Mouse (Mus musculus) left cerebral cortex, postnatal 25 days (tissue): Measurements from ENCODE around the gene Eps15l1. TPM values are rescaled to one million over a fixed set of nuclear protein-coding genes. Genes with fewer than 3 reads are reported as not detected.

Experiments
- DNase-seq, 2 experiments: peaks; one replicate each; pipeline ENCODE4 v3.0.0; 2022; ENCODE audit warnings: low spot score in 2 of 2, mixed read lengths in 1 of 2
- intact Hi-C: fragments of 180-260 bp; cut with DNase I; formaldehyde crosslinking; loops from one replicate; pipeline ENCODE4 v1.15.1; 2025
- total RNA-seq, 2 experiments: library from RNA; stranded (reverse); gene quantifications; 2 replicates each; pipeline ENCODE4 v1.2.3; 2021

Gene Eps15l1
- total RNA-seq, 2 experiments from 2014 or later, result 59.9 to 72.1 TPM

- intact Hi-C loops, result loop anchor here (1.0 kb wide), 1 partner anchor 38 kb away; no protein-coding TSS in a partner anchor
- DNase-seq, result no peak
Measured at GRCm38 (mm10) chr8:72324036-72324706, 97.1 kb downstream of the Eps15l1 start.

DNA sequence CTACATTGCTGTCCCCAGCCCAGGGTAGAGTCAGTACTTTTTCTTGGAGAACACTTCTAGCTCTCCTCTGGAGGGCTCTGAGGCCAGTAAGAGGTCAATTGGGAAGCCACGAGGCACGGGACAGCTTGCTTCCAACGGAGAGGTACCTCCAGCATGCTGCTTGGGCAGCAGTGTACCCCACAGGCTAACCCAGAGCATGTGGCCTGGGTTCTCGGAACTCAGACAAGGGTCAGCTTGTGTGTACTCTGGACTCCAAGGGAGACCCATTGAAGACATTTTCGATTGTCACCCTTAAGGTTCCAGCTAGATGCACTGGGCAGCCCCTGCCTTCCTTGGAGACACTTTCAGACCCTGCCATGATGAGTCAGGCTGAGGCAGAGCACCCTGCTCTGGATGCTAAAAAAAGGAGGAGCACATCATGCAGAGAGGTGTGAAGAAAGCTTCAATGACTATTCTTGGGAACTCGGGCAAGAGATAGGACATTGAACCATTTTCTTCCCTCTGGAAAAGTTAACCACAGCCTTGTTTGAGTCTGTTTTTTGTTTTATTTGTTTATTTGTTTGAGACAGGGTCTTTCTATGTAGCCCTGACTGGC is 98.0 kb downstream of the Eps15l1 start:
- peak in 1 of 2 experiments; percentile 67 for DNase-seq
- intact Hi-C loops, result no loop called here

- DNase-seq, result no peak
- intact Hi-C loops, result no loop called here
Measured at GRCm38 (mm10) chr8:72322471-72322889, 98.8 kb downstream of the Eps15l1 start.

- no peak for DNase-seq
- intact Hi-C loops, result no loop called here
Measured at GRCm38 (mm10) chr8:72321635-72322441, 99.4 kb downstream of the Eps15l1 start.

DNA sequence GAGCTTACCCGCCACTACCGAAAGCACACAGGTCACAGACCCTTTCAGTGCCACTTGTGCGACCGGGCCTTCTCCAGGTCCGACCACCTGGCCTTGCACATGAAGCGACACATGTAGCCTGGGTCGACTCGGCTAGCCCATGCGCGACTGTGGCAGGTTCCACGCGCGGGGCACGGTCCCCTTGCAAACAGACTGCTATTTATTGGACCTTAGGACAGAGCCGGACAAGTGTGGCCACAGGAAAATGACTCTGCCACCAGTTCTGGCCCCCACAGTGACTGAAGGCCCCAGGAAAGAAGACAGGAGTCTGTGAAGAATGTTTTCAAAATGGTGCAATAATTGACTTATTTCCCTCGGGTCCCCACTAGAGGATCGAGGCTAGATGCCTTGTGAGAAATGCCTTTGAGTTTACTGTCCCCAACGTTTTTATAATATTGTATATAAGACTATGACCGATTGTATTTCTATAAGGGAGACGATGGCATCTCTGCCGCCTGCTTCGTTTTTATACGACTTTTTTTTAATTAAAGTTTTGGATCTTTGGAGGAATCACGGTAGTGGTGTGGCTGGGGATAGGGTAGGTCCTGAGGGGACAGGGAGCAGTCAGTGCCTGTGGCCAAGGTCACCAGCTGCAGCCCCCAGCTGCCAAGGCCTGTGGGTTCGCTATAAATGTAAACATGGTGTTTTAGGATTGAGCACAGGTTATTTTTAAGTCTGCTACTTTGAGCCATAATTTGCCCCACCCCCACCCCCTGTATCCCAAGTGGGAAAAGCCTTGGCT is 100.3 kb downstream of the Eps15l1 start:
- intact Hi-C loops, result no loop called here

DNA sequence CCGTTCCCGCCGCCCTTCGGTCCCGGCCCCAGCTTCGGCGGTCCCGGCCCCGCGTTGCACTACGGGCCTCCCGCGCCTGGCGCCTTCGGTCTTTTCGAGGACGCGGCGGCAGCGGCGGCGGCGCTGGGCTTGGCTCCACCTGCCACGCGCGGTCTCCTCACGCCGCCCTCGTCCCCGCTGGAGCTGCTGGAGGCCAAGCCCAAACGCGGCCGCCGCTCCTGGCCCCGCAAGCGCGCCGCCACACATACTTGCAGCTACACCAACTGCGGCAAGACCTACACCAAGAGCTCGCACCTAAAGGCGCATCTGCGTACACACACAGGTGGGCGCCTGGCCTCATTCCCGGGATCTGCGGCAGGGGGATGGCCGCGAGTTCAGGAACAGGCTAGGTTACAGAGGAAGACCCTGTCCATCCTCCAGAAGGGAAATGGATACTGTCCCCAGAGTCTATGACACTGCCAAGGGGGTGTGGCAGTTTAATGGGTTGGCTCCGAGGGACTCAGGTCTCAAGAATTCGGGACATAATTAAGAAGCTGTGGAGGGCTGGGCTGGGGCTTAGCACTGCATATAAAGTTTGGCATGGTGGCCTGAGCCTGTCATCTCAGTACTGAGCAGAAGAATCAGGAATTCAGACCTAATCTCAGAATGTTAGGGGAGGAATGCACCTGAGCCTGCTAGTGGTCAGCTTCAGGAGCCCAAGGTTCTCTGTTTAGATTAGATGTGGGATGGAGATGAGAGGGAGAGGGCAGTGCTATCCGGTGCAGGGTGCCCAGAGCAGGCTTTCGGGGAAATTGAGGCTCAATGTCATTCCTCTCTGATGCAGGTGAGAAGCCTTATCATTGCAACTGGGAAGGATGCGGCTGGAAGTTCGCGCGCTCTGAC is 101.1 kb downstream of the Eps15l1 start:
- intact Hi-C loops, result loop anchor here (2.0 kb wide), 2 partner anchors 17 to 43 kb away; no protein-coding TSS in a partner anchor
- peak; percentile 18 to 24 for DNase-seq

More for the DNA sequence above, 100.3 kb downstream of the Eps15l1 start:
- DNase-seq, result no peak

DNA sequence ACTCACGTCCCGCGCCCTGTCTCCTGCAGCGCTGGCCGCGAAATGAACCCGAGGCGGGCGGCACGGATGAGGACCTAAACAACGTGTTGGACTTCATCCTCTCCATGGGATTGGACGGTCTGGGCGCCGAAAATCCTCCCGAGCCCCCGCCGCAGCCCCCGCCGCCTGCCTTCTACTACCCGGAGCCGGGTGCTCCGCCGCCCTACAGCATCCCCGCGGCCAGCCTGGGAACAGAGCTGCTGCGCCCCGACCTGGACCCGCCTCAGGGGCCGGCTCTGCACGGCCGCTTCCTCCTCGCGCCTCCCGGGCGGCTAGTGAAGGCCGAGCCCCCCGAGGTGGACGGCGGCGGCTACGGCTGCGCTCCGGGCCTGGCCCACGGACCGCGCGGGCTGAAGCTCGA is 101.9 kb downstream of the Eps15l1 start:
- intact Hi-C loops, result loop anchor here (2.0 kb wide), 2 partner anchors 17 to 43 kb away; no protein-coding TSS in a partner anchor
- DNase-seq, result no peak

- intact Hi-C loops, result loop anchor here (2.0 kb wide), 2 partner anchors 16 to 44 kb away; no protein-coding TSS in a partner anchor
- DNase-seq, result peak; percentile 89 to 90
Measured at GRCm38 (mm10) chr8:72318801-72319322, 102.4 kb downstream of the Eps15l1 start, which contains the start of gene Klf2. Klf2 (plus strand) TSS chr8:72319033.

GRCm38 (mm10) chr8:72317741-72318301 is 103.4 kb downstream of the Eps15l1 start:
- intact Hi-C loops, result loop anchor here (2.0 kb wide), 2 partner anchors 15 to 45 kb away; no protein-coding TSS in a partner anchor
- no peak for DNase-seq

DNA sequence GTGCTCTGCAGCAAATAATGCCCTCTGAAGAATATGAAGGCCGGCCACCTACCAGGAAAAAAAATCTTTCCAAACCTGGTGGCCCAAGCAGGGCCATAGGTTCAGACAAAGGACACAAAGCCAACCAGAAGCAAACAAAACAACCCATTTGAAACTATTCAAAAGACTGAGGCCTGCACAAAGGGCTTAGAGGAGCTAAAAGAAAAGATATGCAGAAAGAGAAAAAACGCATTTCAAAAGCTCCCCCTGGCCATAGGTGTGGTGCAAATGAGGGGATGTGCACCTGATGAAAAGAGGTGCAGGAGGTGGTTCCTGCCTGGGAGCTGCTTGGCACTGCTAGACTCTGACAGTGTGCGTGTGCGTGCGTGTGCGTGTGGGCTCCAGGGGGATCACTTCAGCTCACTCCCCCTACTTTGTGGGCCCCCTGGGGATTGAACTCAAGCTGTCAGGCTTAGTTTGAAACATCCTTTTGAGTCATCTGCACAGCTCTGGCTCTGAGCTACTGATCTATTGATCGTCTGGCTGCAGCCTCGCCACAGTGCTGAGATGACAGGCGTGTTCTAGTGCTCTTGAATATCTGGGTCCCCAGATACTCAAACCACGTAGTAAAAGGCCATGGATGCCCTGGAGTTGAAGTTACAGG is 105.1 kb downstream of the Eps15l1 start:
- no peak for DNase-seq
- intact Hi-C loops, result no loop called here

DNA sequence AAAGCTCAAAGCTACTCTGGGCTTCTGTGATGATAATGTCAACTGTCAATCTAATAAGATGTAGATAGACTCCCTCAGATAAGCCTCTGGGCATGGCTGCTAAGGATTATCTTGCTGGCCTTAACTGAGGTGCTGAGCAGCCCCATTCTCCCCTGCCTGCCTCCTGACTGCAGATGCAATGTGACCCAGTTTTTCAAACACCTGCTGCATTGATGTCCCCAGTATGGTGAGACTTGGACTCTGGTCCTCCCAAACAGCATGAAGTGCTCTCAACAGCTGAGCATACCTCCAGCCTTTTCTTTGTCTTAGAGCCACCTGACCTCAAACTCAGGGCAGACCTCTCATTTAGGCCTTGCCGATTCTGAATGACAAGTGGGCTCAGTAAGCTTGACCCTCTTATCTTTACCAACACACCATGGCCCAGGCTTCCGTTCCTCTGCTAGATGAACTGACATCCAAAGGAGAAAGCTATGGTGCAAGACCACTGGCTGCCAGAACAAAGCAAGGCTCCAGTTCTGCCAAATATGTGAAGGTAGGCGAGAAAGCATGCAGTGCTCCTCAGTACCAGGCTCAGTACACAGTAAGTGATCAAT is 108.2 kb downstream of the Eps15l1 start:
- no peak for DNase-seq
- intact Hi-C loops, result no loop called here

DNA sequence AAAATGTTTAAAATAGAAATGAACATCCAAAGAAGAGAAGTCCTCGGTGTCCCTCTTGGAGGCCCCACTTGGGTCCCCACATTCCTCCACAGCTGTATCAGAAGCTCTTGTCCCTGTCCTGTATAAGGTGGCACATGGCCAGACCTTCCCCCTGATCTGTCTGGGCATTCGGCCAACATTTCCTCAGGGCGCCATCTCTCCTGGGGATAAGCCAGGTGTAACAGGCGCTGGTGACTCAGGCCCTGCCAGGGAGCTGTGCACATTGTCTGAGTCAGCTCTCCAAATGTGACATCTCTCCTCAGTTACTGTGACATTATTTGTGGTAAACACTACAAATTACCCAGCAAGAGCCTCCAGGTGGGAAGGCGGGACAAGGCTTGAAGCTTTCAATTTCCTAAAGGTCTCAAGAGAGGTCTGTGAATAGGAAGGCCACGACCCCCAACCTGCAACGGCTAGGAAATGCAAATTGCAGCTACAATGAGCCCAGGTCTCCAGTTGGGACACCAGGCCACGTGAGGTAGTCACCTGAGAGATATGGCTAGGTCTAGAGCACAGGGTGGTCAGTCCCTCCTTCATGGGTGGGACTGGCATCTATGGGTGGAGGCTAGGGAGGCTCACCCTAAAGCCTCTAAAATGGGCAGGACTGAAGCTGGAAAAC is 110.3 kb downstream of the Eps15l1 start:
- intact Hi-C loops, result no loop called here

GRCm38 (mm10) chr8:72308276-72308675 is 113.0 kb downstream of the Eps15l1 start:
- intact Hi-C loops, result no loop called here
- DNase-seq, result no peak

More for the DNA sequence above, 110.3 kb downstream of the Eps15l1 start:
- DNase-seq, result peak; percentile 61 to 89

DNA sequence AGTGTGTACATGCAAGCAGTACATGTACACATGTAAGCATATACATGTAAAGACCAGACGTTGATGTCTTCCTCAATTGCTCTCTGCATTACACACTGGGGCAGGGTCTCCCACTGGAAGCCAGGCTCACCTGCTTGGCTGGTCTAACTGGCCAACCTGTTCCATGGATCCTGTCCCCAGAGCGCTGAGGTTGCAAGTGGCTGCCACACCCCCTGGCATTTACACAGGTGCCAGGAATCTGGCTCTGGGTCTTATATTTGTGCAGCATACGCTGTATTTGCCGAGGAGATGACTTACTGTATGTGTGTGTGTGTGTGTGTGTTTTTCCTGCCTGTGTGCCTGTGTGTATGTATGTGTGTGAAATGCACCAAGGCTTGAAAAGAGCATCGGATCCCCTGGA is 114.3 kb downstream of the Eps15l1 start:
- intact Hi-C loops, result no loop called here
- no peak for DNase-seq

GRCm38 (mm10) chr8:72305210-72305905 is 115.9 kb downstream of the Eps15l1 start, which contains the start of gene Gm10282:
Gm10282 (minus strand) TSS chr8:72305260.
- no peak for DNase-seq
- intact Hi-C loops, result no loop called here

GRCm38 (mm10) chr8:72303633-72304032 is 117.6 kb downstream of the Eps15l1 start:
- intact Hi-C loops, result loop anchor here (2.0 kb wide), 1 partner anchor 15 kb away; the partner anchor contains the start of gene Klf2
- DNase-seq, result peak in 1 of 2 experiments; percentile 61
